Mouse (Mus musculus): ENCODE results near the gene Jsrp1. TPM values are rescaled to one million over a fixed set of nuclear protein-coding genes. Genes with fewer than 3 reads are reported as not detected.

The Jsrp1 gene
- polyA plus RNA-seq, 1 experiment from 2014 or later = 1.0 TPM

- no peak overlapping the region for H3K4me2 ChIP-seq
- H3K27ac ChIP-seq = no peak overlapping the region
- H3K4me1 ChIP-seq = no peaks in the 10 kb centered on the region
- no peak overlapping the region for H3K4me3 ChIP-seq (replicated peaks)
- no peak for ATAC-seq (ENCODE audit: insufficient read depth, low FRiP score, low read depth)
- peaks cover 67% of the 10 kb centered on the region for H3K36me3 ChIP-seq
- no peaks in the 10 kb centered on the region for H3K9me3 ChIP-seq
- no peaks in the 10 kb centered on the region for H3K27me3 ChIP-seq (replicated peaks)
- no peak overlapping the region for H3K9ac ChIP-seq
These were observed 33.7 kb downstream of the Jsrp1 start for GRCm38 (mm10) chr10:80779565-80779964.

DNA sequence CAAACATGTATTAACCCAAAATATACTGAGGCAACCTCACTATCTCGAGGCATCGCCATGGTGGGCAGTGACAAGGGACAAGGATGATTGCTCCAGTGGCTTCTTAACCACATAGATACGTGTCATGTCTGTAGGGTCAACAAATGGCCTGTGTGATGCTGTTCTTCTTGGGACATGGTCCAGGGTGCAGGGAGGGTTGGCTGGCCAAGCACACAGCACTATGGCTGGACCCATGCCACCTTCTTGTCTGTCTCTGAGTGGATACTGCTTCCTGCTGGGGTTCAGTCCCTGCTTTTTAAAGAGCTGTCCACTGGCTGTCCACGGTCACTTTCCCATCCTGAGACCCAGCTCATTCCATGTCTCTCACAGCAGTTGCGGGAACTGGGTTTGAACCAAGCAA is 36.2 kb downstream of the Jsrp1 start:
- H3K36me3 ChIP-seq = peaks cover 61% of the 10 kb centered on the region
- no peak overlapping the region for H3K4me2 ChIP-seq
- WGBS = 92% methylated on average over 5 of the region's 5 CpGs

GRCm38 (mm10) chr10:80776358-80776869 is 36.9 kb downstream of the Jsrp1 start:
- 85% methylated on average over 6 of the region's 6 CpGs for WGBS
- peak overlapping the region; percentile 21; the same call in 1 of the 2 replicates for H3K27ac ChIP-seq
- no peak for ATAC-seq (ENCODE audit: insufficient read depth, low FRiP score, low read depth)
- peaks cover 61% of the 10 kb centered on the region for H3K36me3 ChIP-seq
- no peaks in the 10 kb centered on the region for H3K27me3 ChIP-seq (replicated peaks)
- H3K9ac ChIP-seq = no peak overlapping the region
- no peaks in the 10 kb centered on the region for H3K9me3 ChIP-seq
- no peak overlapping the region for H3K4me3 ChIP-seq (replicated peaks)
- peaks cover 6% of the 10 kb centered on the region; the same call in 1 of the 2 replicates for H3K4me1 ChIP-seq
- no peak overlapping the region for H3K4me2 ChIP-seq

More for the DNA sequence above, 36.2 kb downstream of the Jsrp1 start:
- no peaks in the 10 kb centered on the region for H3K9me3 ChIP-seq
- H3K27ac ChIP-seq = no peak overlapping the region
- no peaks in the 10 kb centered on the region for H3K27me3 ChIP-seq (replicated peaks)
- H3K9ac ChIP-seq = no peak overlapping the region
- H3K4me1 ChIP-seq = peaks cover 6% of the 10 kb centered on the region; the same call in 1 of the 2 replicates
- no peak for ATAC-seq (ENCODE audit: insufficient read depth, low FRiP score, low read depth)
- no peak overlapping the region for H3K4me3 ChIP-seq (replicated peaks)

- Histone ChIP-seq H3K9ac (no peak overlapping the region), H3K27me3 (replicated peaks) (no peaks in the 10 kb centered on the region), H3K4me2 (no peak overlapping the region), H3K9me3 (no peaks in the 10 kb centered on the region), H3K4me1 (peaks cover 6% of the 10 kb centered on the region; the same call in 1 of the 2 replicates), H3K4me3 (replicated peaks) (no peak overlapping the region), H3K27ac (peak overlapping the region; percentile 9; the same call in 1 of the 2 replicates), H3K36me3 (peaks cover 59% of the 10 kb centered on the region)
- 88% methylated on average over 4 of the region's 4 CpGs for WGBS
- no peak for ATAC-seq (ENCODE audit: insufficient read depth, low FRiP score, low read depth)
These were observed 37.6 kb downstream of the Jsrp1 start for GRCm38 (mm10) chr10:80775731-80776130.

DNA sequence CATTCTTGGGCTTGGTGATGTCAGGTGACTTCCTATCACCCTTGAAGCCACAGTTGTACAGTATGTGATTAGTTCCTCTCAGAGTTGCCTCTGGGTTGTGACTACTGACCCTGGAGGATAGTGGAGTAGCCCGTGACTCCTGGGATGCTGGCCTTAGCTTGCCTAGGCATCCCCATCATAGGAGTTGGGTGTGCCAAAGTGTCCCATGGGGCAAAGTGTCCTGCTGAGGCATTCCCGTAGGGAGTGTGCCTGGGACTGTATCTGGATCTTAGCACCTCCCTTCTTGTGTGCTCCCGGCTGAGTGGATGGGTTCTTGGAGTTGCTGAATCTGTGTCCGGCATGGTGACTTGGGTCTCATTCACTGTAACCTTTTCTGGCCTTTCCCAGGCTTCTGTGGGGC is 38.3 kb downstream of the Jsrp1 start:
- Histone ChIP-seq H3K9me3 (no peaks in the 10 kb centered on the region), H3K4me3 (replicated peaks) (no peak overlapping the region), H3K27ac (peak overlapping the region; percentile 54), H3K9ac (no peak overlapping the region), H3K27me3 (replicated peaks) (no peaks in the 10 kb centered on the region), H3K4me2 (no peak overlapping the region), H3K4me1 (peaks cover 6% of the 10 kb centered on the region; the same call in 1 of the 2 replicates), H3K36me3 (peaks cover 59% of the 10 kb centered on the region)
- ATAC-seq (ENCODE audit: insufficient read depth, low FRiP score, low read depth) = no peak
- WGBS = 92% methylated on average over 4 of the region's 4 CpGs

- peaks cover 63% of the 10 kb centered on the region for H3K36me3 ChIP-seq
- 45% methylated on average over 2 of the region's 2 CpGs for WGBS
- no peak overlapping the region for H3K9ac ChIP-seq
- H3K27ac ChIP-seq = peak overlapping the region; percentile 54
- no peaks in the 10 kb centered on the region for H3K27me3 ChIP-seq (replicated peaks)
- no peak overlapping the region for H3K4me3 ChIP-seq (replicated peaks)
- peak; percentile 75 for ATAC-seq (ENCODE audit: insufficient read depth, low FRiP score, low read depth)
- H3K4me2 ChIP-seq = no peak overlapping the region
- H3K9me3 ChIP-seq = no peaks in the 10 kb centered on the region
- H3K4me1 ChIP-seq = peaks cover 6% of the 10 kb centered on the region; the same call in 1 of the 2 replicates
These were observed 38.7 kb downstream of the Jsrp1 start for GRCm38 (mm10) chr10:80774549-80774948.

GRCm38 (mm10) chr10:80773816-80774215 is 39.5 kb downstream of the Jsrp1 start:
- H3K27ac ChIP-seq = peak overlapping the region; percentile 54
- no peak overlapping the region for H3K9ac ChIP-seq
- no peaks in the 10 kb centered on the region for H3K27me3 ChIP-seq (replicated peaks)
- 78% methylated on average over 5 of the region's 5 CpGs for WGBS
- ATAC-seq (ENCODE audit: insufficient read depth, low FRiP score, low read depth) = no peak
- H3K4me2 ChIP-seq = no peak overlapping the region
- H3K4me1 ChIP-seq = peaks cover 6% of the 10 kb centered on the region; the same call in 1 of the 2 replicates
- H3K4me3 ChIP-seq (replicated peaks) = no peak overlapping the region
- H3K9me3 ChIP-seq = no peaks in the 10 kb centered on the region
- peaks cover 66% of the 10 kb centered on the region for H3K36me3 ChIP-seq

DNA sequence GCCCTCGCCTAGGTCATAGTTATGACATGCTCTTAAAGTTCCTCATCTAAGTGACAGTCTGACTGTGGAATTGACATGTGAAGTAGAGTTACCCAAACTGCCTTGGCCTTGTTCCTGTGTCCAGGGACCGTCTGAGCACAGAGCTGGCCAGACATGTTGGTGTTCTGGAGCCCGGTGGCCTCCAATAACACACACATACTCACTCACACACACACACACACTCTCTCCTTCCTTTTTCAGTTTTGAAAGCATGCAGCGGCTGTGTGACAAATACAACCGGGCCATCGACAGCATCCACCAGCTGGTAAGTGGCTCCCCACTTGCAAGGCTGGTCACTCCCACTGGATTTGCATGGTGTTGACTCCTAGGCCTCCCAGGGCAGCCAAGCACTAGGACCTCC is 44.9 kb downstream of the Jsrp1 start:
- H3K9me3 ChIP-seq = no peaks in the 10 kb centered on the region
- no peak overlapping the region for H3K4me3 ChIP-seq (replicated peaks)
- 86% methylated on average over 6 of the region's 6 CpGs for WGBS
- H3K9ac ChIP-seq = no peak overlapping the region
- ATAC-seq (ENCODE audit: insufficient read depth, low FRiP score, low read depth) = no peak
- no peaks in the 10 kb centered on the region for H3K27me3 ChIP-seq (replicated peaks)
- no peak overlapping the region for H3K27ac ChIP-seq
- no peaks in the 10 kb centered on the region; the same call in 1 of the 2 replicates for H3K4me1 ChIP-seq
- H3K4me2 ChIP-seq = no peak overlapping the region
- peaks cover 53% of the 10 kb centered on the region for H3K36me3 ChIP-seq

DNA sequence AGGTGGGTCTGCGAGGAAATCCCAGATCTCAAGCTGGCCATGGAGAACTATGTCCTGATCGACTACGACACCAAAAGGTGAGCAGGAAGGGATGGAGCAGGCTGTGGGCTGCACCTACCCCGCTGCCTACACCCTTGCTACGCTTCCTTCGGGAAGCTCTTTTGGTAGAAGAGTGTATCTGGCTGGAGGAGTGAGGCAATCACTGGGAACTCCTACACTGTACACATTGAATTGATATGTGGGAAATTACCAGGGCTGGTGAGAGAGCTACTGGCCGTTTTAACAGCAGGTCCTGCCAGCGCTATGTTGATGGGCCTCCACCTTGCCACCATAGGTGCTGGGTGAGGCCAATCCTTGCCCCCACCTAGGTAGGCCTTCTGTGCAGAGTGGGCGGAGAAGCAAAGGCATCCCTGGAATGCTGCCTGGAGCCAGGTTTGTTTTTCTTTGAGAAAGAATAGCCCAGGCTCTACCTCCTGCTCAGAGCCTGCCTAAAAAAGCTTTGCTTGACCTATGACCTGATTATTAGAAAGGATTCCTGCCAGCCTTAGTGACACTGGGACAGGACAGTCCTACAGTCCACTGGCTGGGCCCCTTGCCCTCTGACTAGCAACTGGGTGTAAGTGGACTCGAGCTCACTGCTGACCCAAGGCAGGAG is 47.0 kb downstream of the Jsrp1 start:
- 51% methylated on average over 10 of the region's 10 CpGs for WGBS
- no peaks in the 10 kb centered on the region for H3K27me3 ChIP-seq (replicated peaks)
- H3K4me2 ChIP-seq = no peak overlapping the region
- peaks cover 34% of the 10 kb centered on the region for H3K36me3 ChIP-seq
- H3K9ac ChIP-seq = no peak overlapping the region
- peak overlapping the region; percentile 44; the same call in 1 of the 2 replicates for H3K27ac ChIP-seq
- no peak overlapping the region for H3K4me3 ChIP-seq (replicated peaks)
- peak; percentile 53 for ATAC-seq (ENCODE audit: insufficient read depth, low FRiP score, low read depth)
- H3K9me3 ChIP-seq = no peaks in the 10 kb centered on the region
- H3K4me1 ChIP-seq = peaks cover 5% of the 10 kb centered on the region; the same call in 1 of the 2 replicates

DNA sequence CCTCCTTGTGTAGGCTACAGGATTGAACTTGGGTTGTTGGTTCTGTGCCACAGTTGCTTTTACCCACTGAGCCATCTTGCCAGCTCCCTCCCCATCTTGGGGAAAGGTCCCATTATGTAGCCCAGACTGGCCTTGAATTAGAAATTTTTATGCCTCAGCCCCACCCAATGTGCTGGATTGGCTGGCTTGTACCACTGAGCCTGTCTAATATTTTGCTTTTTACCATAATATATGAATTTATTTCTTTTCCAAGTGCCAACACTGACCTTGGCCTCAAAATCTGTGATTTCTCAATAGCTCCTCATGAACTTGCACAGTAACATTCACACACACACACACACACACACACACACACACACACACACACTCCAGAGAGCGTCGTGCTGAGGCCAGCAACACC is 47.6 kb downstream of the Jsrp1 start:
- Histone ChIP-seq H3K4me1 (peaks cover 5% of the 10 kb centered on the region; the same call in 1 of the 2 replicates), H3K27ac (peak overlapping the region; percentile 44; the same call in 1 of the 2 replicates), H3K9me3 (no peaks in the 10 kb centered on the region), H3K4me2 (no peak overlapping the region), H3K4me3 (replicated peaks) (no peak overlapping the region), H3K36me3 (peaks cover 30% of the 10 kb centered on the region), H3K9ac (no peak overlapping the region), H3K27me3 (replicated peaks) (no peaks in the 10 kb centered on the region)
- 64% methylated on average over 2 of the region's 2 CpGs for WGBS
- no peak for ATAC-seq (ENCODE audit: insufficient read depth, low FRiP score, low read depth)

DNA sequence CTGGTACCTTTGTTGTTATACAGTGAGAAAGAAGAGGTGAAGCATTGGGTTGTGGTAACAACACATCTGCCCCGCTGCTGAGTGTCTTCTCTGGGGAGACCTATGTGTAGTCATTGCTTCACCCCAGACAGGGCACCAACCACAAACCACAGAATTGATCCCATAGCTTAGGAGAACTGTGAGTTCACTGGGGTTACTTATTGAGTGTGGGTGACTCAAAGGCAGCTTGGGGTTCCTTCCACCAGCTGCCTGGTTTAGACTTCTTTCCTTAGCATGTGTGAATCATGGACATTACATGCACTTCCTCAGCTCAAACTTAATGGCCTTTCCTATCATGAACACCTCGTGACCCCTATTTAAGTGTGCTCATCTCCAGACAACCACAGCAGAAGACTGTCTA is 49.8 kb downstream of the Jsrp1 start:
- no peak overlapping the region for H3K9ac ChIP-seq
- no peaks in the 10 kb centered on the region for H3K9me3 ChIP-seq
- no peak overlapping the region for H3K27ac ChIP-seq
- H3K27me3 ChIP-seq (replicated peaks) = no peaks in the 10 kb centered on the region
- ATAC-seq (ENCODE audit: insufficient read depth, low FRiP score, low read depth) = no peak
- no peak overlapping the region for H3K4me2 ChIP-seq
- no peak overlapping the region for H3K4me3 ChIP-seq (replicated peaks)
- H3K4me1 ChIP-seq = peaks cover 8% of the 10 kb centered on the region; the same call in 1 of the 2 replicates
- H3K36me3 ChIP-seq = peaks cover 19% of the 10 kb centered on the region
- 88% methylated on average over 2 of the region's 2 CpGs for WGBS

GRCm38 (mm10) chr10:80761821-80762220 is 51.5 kb downstream of the Jsrp1 start:
- H3K4me3 ChIP-seq (replicated peaks) = no peak overlapping the region
- H3K4me1 ChIP-seq = peaks cover 25% of the 10 kb centered on the region
- WGBS = 61% methylated on average over 3 of the region's 3 CpGs
- no peak overlapping the region for H3K27ac ChIP-seq
- H3K9ac ChIP-seq = no peak overlapping the region
- ATAC-seq (ENCODE audit: insufficient read depth, low FRiP score, low read depth) = no peak
- H3K36me3 ChIP-seq = peaks cover 5% of the 10 kb centered on the region; the same call in 1 of the 2 replicates
- no peaks in the 10 kb centered on the region for H3K27me3 ChIP-seq (replicated peaks)
- no peak overlapping the region for H3K4me2 ChIP-seq
- no peaks in the 10 kb centered on the region for H3K9me3 ChIP-seq

Measured in stomach, embryonic 15.5 days (tissue).